Mouse (Mus musculus) MEL (cell line): Measurements from ENCODE around the gene Spata3. TPM values are rescaled to one million over a fixed set of nuclear protein-coding genes. Genes with fewer than 3 reads are reported as not detected.

Experiments used
- DNase-seq: peaks from one replicate; pipeline ENCODE4 v3.0.0; 2011; ENCODE audit warnings: low read depth, low spot score
- H3K27ac ChIP-seq: 2 replicates; pipeline ENCODE4 v1.5.1; 2012; ENCODE audit warnings: low read depth, mild to moderate bottlenecking, control low read depth, low read length, moderate library complexity; ENCODE audit not compliant: control insufficient read depth
- H3K27me3 ChIP-seq, 2 experiments: fragments of 150-350 bp in 1 of 2; sonication (generic) in 1 of 2; 2 replicates each; pipeline ENCODE4 v1.6.1; 2012; ENCODE audit warnings: low read length in 2 of 2, mild to moderate bottlenecking in 2 of 2, improper control_type of control experiment in 1 of 2, moderate library complexity in 1 of 2; ENCODE audit not compliant: insufficient read depth in 2 of 2, control insufficient read depth in 1 of 2
- H3K36me3 ChIP-seq, 2 experiments: 2 replicates each; pipeline ENCODE4 v1.6.1; 2012 to 2014; ENCODE audit warnings: low read length in 2 of 2, improper control_type of control experiment in 1 of 2, inconsistent platforms in 1 of 2, mild to moderate bottlenecking in 1 of 2; ENCODE audit not compliant: insufficient read depth in 2 of 2, control insufficient read depth in 1 of 2
- H3K4me1 ChIP-seq, 2 experiments: fragments of 150-350 bp in 1 of 2; sonication (generic) in 1 of 2; 2 replicates each; pipeline ENCODE4 v1.6.1; 2012; ENCODE audit warnings: low read length in 2 of 2, improper control_type of control experiment in 1 of 2, mild to moderate bottlenecking in 1 of 2; ENCODE audit not compliant: insufficient read depth in 2 of 2, control insufficient read depth in 1 of 2
- H3K4me3 ChIP-seq, 2 experiments: fragments of 150-350 bp in 1 of 2; sonication (generic) in 1 of 2; 2 replicates each; pipeline ENCODE4 v1.5.1; 2012; ENCODE audit warnings: low read depth in 2 of 2, low read length in 2 of 2, mild to moderate bottlenecking in 2 of 2, moderate library complexity in 2 of 2, control low read depth in 1 of 2, improper control_type of control experiment in 1 of 2; ENCODE audit not compliant: control insufficient read depth in 1 of 2, insufficient read depth in 1 of 2
- H3K79me2 ChIP-seq: 2 replicates; pipeline ENCODE4 v1.6.1; 2012; ENCODE audit warnings: mild to moderate bottlenecking, low read length, moderate library complexity; ENCODE audit not compliant: control insufficient read depth, poor library complexity, insufficient read depth
- H3K9ac ChIP-seq: 2 replicates; pipeline ENCODE4 v1.6.1; 2012; ENCODE audit warnings: low read depth, mild to moderate bottlenecking, control low read depth, low read length, moderate library complexity; ENCODE audit not compliant: control insufficient read depth, poor library complexity, severe bottlenecking
- H3K9me3 ChIP-seq: fragments of 150-350 bp; sonication (generic); replicated peaks from 2 replicates; pipeline ENCODE4 v1.6.1; 2012; ENCODE audit warnings: mild to moderate bottlenecking, low read length, improper control_type of control experiment, moderate library complexity; ENCODE audit not compliant: insufficient read depth
- ELF1 ChIP-seq: IDR thresholded peaks from 2 replicates; pipeline ENCODE4 v1.6.1; 2014; ENCODE audit warnings: low read depth, mild to moderate bottlenecking, inconsistent platforms, low read length, improper control_type of control experiment, moderate library complexity
- EP300 ChIP-seq, 2 experiments: IDR thresholded peaks; 2 replicates each; pipeline ENCODE4 v1.6.1; 2011; ENCODE audit warnings: improper control_type of control experiment in 2 of 2, low read length in 2 of 2, low read depth in 1 of 2, mild to moderate bottlenecking in 1 of 2
- ETS1 ChIP-seq: IDR thresholded peaks from 2 replicates; pipeline ENCODE4 v1.6.1; 2012; ENCODE audit warnings: low read depth, mild to moderate bottlenecking, inconsistent platforms, low read length, improper control_type of control experiment, moderate library complexity
- GABPA ChIP-seq: IDR thresholded peaks from 2 replicates; pipeline ENCODE4 v1.6.1; 2012; ENCODE audit warnings: low read depth, mild to moderate bottlenecking, inconsistent platforms, low read length, improper control_type of control experiment, moderate library complexity
- KAT2A ChIP-seq: conservative IDR thresholded peaks from 2 replicates; pipeline ENCODE4 v1.6.1; 2012; ENCODE audit warnings: low read depth, low read length, improper control_type of control experiment, inconsistent platforms
- MAFK ChIP-seq: IDR thresholded peaks from 2 replicates; pipeline ENCODE4 v1.6.1; 2011; ENCODE audit warnings: low read depth, mild to moderate bottlenecking, low read length, improper control_type of control experiment, borderline replicate concordance
- MXI1 ChIP-seq: IDR thresholded peaks from 2 replicates; pipeline ENCODE4 v1.6.1; 2011; ENCODE audit warnings: mild to moderate bottlenecking, low read depth, low read length, improper control_type of control experiment
- MYB ChIP-seq: IDR thresholded peaks from 2 replicates; pipeline ENCODE4 v1.6.1; 2011; ENCODE audit warnings: mild to moderate bottlenecking, low read depth, low read length, improper control_type of control experiment
- POLR2A ChIP-seq, 2 experiments: IDR thresholded peaks; 2 replicates each; pipeline ENCODE4 v1.6.1; 2011 to 2012; ENCODE audit warnings: low read length in 2 of 2, mild to moderate bottlenecking in 2 of 2, control low read depth in 1 of 2, improper control_type of control experiment in 1 of 2, low read depth in 1 of 2, moderate library complexity in 1 of 2; ENCODE audit not compliant: control insufficient read depth in 1 of 2, insufficient read depth in 1 of 2, poor library complexity in 1 of 2
- SIN3A ChIP-seq: IDR thresholded peaks from 2 replicates; pipeline ENCODE4 v1.6.1; 2012; ENCODE audit warnings: low read length, improper control_type of control experiment, inconsistent platforms
- SMC3 ChIP-seq: IDR thresholded peaks from 2 replicates; pipeline ENCODE4 v1.6.1; 2011; ENCODE audit warnings: low read depth, low read length, improper control_type of control experiment
- TCF12 ChIP-seq: IDR thresholded peaks from 2 replicates; pipeline ENCODE4 v1.6.1; 2014; ENCODE audit warnings: low read depth, mild to moderate bottlenecking, inconsistent platforms, low read length, improper control_type of control experiment, moderate library complexity
- USF2 ChIP-seq, 2 experiments: IDR thresholded peaks; 2 replicates each; pipeline ENCODE4 v1.6.1; 2011 to 2012; ENCODE audit warnings: improper control_type of control experiment in 2 of 2, low read length in 2 of 2, borderline replicate concordance in 1 of 2, inconsistent platforms in 1 of 2, low read depth in 1 of 2, mild to moderate bottlenecking in 1 of 2; ENCODE audit not compliant: insufficient read depth in 1 of 2
- ZC3H11A ChIP-seq: IDR thresholded peaks from 2 replicates; pipeline ENCODE4 v1.6.1; 2012; ENCODE audit warnings: low read depth, mild to moderate bottlenecking, inconsistent platforms, low read length, improper control_type of control experiment
- ZKSCAN1 ChIP-seq: IDR thresholded peaks from 2 replicates; pipeline ENCODE4 v1.6.1; 2012; ENCODE audit warnings: low read depth, mild to moderate bottlenecking, inconsistent platforms, low read length, improper control_type of control experiment, moderate library complexity
- ZNF384 ChIP-seq: IDR thresholded peaks from 2 replicates; pipeline ENCODE4 v1.6.1; 2012; ENCODE audit warnings: low read depth, mild to moderate bottlenecking, inconsistent platforms, low read length, improper control_type of control experiment
- polyA plus RNA-seq, 2 experiments: library from polyadenylated mRNA; stranded (reverse) in 1 of 2; unstranded in 1 of 2; fragments of >175 nt in 1 of 2; fragments of >200 nt in 1 of 2; gene quantifications; 2 replicates each; pipeline versions ENCODE4 v1.2.1 to v1.2.4; 2012; ENCODE audit warnings: low replicate concordance in 2 of 2, low read depth in 1 of 2; ENCODE audit not compliant: insufficient read length in 2 of 2, insufficient read depth in 1 of 2, missing spikeins in 1 of 2
- total RNA-seq: library from RNA; depleted of rRNA; stranded (reverse); fragments of 300-350 nt; gene quantifications from 2 replicates; pipeline ENCODE4 v1.2.3, GENCODE M21; 2012

Gene Spata3
- total and polyA plus RNA-seq, 3 experiments = not detected

DNA sequence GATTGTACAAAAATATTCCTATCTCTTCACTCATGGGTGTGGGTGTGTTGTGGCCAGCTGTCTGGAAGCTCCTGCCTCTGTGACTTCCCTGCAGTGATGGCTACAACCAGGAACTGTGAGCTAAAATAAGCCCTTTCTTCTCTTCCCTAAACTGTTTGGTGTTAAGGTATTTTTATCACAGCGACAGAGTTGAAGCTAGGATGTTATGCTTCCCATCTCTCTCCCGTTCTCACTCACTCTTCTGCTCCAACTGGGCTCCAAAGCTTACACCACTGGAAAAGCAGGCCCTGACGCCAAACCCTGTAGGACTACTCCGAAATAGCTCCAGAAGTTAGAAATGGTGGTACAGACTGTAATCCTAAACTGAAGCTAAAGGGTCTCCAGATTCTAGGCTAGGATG lies 28.4 kb downstream of the Spata3 start:
- H3K9me3 ChIP-seq = no peaks in the 10 kb centered on the region
- no peak overlapping the region for H3K9ac ChIP-seq
- TF ChIP-seq ZC3H11A = no peak
- no peak for TF ChIP-seq POLR2A (IDR thresholded peaks at IDR 0.05; ENCODE audit: control insufficient read depth in 1 of 2, insufficient read depth in 1 of 2, low read depth in 1 of 2, low read length in 2 of 2, poor library complexity in 1 of 2)
- no peak for TF ChIP-seq ZNF384
- no peak for TF ChIP-seq ETS1
- no peak for TF ChIP-seq SMC3
- no peak for TF ChIP-seq TCF12
- no peak for TF ChIP-seq ELF1
- TF ChIP-seq, all 39 proteins: peak for 0
- Histone ChIP-seq H3K36me3 (no peaks in the 10 kb centered on the region), H3K4me3 (no peak overlapping the region), H3K27ac (no peak overlapping the region), H3K79me2 (no peaks in the 10 kb centered on the region), H3K4me1 (peaks cover 0 to 2% of the 10 kb centered on the region in 2 experiments; a peak in 1 of 4 replicates), H3K27me3 (peaks cover 0 to 6% of the 10 kb centered on the region in 2 experiments; a peak in 3 of 4 replicates)
- no peak for DNase-seq

DNA sequence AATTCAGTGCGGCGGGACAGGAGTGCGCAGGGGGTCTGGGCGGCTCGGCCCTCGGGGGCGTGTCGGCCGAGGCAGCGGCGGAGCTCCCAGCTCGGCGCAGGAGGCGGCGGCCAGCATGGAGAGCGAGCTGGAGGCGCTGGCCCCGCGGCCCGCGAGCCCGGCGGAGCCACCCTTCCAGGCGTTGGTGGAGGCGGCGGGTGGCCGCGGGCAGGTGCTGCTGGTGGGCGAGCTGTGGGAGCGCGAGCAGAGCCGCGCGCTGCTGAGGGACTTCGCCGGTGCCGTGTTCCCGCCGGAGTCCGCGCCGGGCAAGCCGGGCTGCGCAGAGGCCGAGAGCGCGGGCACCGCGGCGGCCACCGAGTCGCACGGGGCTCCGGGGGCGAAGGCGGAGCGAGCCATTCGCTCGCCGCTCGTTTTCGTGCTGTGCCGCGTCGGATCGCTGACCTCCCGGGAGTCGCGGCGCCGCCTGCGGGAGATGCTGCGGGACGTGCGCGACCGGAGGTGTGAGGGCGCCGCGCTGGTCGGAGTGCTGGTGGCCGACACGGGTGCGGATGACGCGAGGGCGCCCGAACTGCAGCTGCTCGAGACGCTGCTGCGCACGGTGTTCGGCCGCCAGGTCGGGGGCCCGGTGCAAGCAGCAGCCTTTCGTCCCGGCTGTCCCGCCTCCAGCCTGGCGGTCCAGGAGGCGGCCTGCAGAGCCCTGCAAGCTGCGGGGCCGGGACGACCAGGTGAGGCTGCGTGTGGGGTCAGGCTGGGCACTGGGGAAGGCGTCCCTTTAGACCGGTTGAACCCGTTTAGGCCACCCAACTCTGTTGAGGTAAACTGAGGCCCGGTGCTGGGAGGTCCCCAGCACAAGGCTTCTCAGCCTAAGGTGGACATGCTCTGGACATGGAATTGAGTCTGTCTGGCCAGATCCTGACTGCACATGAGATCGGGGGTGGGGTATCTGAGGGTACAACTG lies 29.5 kb downstream of the Spata3 start, which contains the start of gene 2810459M11Rik:
TSS of gene 2810459M11Rik (plus strand) at position 16 of the 958 bp plus-strand sequence.
- peaks cover 0 to 2% of the 10 kb centered on the region in 2 experiments; a peak in 1 of 4 replicates for H3K4me1 ChIP-seq
- no peak within 1 kb of the TSS for H3K4me3 ChIP-seq
- no peaks in the 10 kb centered on the region for H3K79me2 ChIP-seq
- no peaks in the 10 kb centered on the region for H3K36me3 ChIP-seq
- no peak for DNase-seq
- no peaks in the 10 kb centered on the region for H3K9me3 ChIP-seq
- no peak within 1 kb of the TSS for H3K9ac ChIP-seq
- no peak within 1 kb of the TSS for H3K27ac ChIP-seq
- H3K27me3 ChIP-seq = peaks cover 0 to 9% of the 10 kb centered on the region in 2 experiments; a peak in 3 of 4 replicates
- TF ChIP-seq GABPA (no peak), MYB (no peak), ZNF384 (no peak), ZKSCAN1 (no peak), MAFK (no peak), TCF12 (no peak), ZC3H11A (no peak), USF2 (IDR thresholded peaks at IDR 0.05; ENCODE audit: borderline replicate concordance in 1 of 2, insufficient read depth in 1 of 2, low read depth in 1 of 2, low read length in 2 of 2) (no peak), EP300 (IDR thresholded peaks at IDR 0.05; ENCODE audit: low read depth in 1 of 2, low read length in 2 of 2) (no peak), POLR2A (IDR thresholded peaks at IDR 0.05; ENCODE audit: control insufficient read depth in 1 of 2, insufficient read depth in 1 of 2, low read depth in 1 of 2, low read length in 2 of 2, poor library complexity in 1 of 2) (no peak), KAT2A (no peak), MXI1 (no peak), SIN3A (no peak)
- TF ChIP-seq, all 39 proteins: peak for 0
